Mouse (Mus musculus) spleen, adult 10 weeks (tissue): ENCODE measurements around the gene Trim75. TPM values are rescaled to one million over a fixed set of nuclear protein-coding genes. Genes with fewer than 3 reads are reported as not detected.

Experiments
- polyA plus RNA-seq: library from polyadenylated mRNA; stranded (reverse); fragments of 350-450 nt; fragmentation: Illumina TruSeq; extraction: RNeasy Lipid Tissue Mini Kit (QIAGEN cat#74804); gene quantifications from one replicate; pipeline ENCODE4 v1.2.3, GENCODE M21; 2015; ENCODE audit warnings: low replicate concordance; ENCODE audit not compliant: insufficient read depth

Trim75 gene
- polyA plus RNA-seq = not detected

GRCm38 (mm10) chr8:64987731-64988130 lies at the start of gene Trim75:
TSS of gene Trim75 (minus strand) at chr8:64987831.

GRCm38 (mm10) chr8:65037117-65037533 lies 49.5 kb upstream of the Trim75 start, which contains the start of gene Apela:
TSS of gene Apela (minus strand) at chr8:65037336.

GRCm38 (mm10) chr8:65018423-65018822 lies 30.8 kb upstream of the Trim75 start, which contains the start of the genes Trim61 and Trim60:
TSS of gene Trim61 (minus strand) at chr8:65018523.
TSS of gene Trim60 (minus strand) at chr8:65018584.

GRCm38 (mm10) chr8:64946820-64947697 lies 40.6 kb downstream of the Trim75 start, which contains the start of gene Tmem192:
TSS of gene Tmem192 (plus strand) at chr8:64947185.

Other genes starting within 250 kb of the Trim75 start
- gene Klhl2, start 137.8 kb downstream of the Trim75 start, polyA plus RNA-seq = 17.9 TPM
- 27.2 TPM for gene Tmem192, start 40.6 kb downstream of the Trim75 start, polyA plus RNA-seq
- gene Trim61, start 30.7 kb upstream of the Trim75 start, polyA plus RNA-seq = not detected
- not detected for gene Trim60, start 30.8 kb upstream of the Trim75 start, polyA plus RNA-seq
- not detected for gene Apela, start 49.5 kb upstream of the Trim75 start, polyA plus RNA-seq
- gene Gm10663, start 87.2 kb upstream of the Trim75 start, polyA plus RNA-seq = not detected
- gene BC030870, start 141.7 kb upstream of the Trim75 start, polyA plus RNA-seq = not detected